Mouse (Mus musculus): Measurements from ENCODE around the gene Zfp750.

- TF ChIP-seq POLR2A (IDR thresholded peaks at IDR 0.05; ENCODE audit: extremely low read depth, insufficient read depth, low read length) (no peak), CTCF (IDR thresholded peaks at IDR 0.05; ENCODE audit: extremely low read depth, insufficient read depth, low read length) (no peak)
Observed at GRCm38 (mm10) chr11:121548996-121549842, 30.1 kb upstream of the Zfp750 start.
